Mouse (Mus musculus) C2C12 (cell line): ENCODE results near the gene Tsr3. TPM values are rescaled to one million over a fixed set of nuclear protein-coding genes. Genes with fewer than 3 reads are reported as not detected.

Experiments
- H3K27me3 ChIP-seq: one replicate; pipeline ENCODE4 v1.6.1; 2011; ENCODE audit not compliant: control insufficient read depth, insufficient read depth, insufficient read length
- H3K36me3 ChIP-seq: one replicate; pipeline ENCODE4 v1.6.1; 2011; ENCODE audit not compliant: control insufficient read depth, insufficient read depth
- H3K4me3 ChIP-seq: one replicate; pipeline ENCODE4 v1.5.1; 2011; ENCODE audit warnings: mild to moderate bottlenecking, control low read depth; ENCODE audit not compliant: poor library complexity, insufficient read depth, severe bottlenecking
- H3K79me2 ChIP-seq: one replicate; pipeline ENCODE4 v1.6.1; 2011; ENCODE audit not compliant: control insufficient read depth, insufficient read depth
- H3K79me3 ChIP-seq: one replicate; pipeline ENCODE4 v1.6.1; 2011; ENCODE audit warnings: low read depth, control low read depth
- H3ac ChIP-seq: one replicate; pipeline ENCODE3; 2011; ENCODE audit warnings: low read depth; ENCODE audit not compliant: control insufficient read depth, insufficient read length
- CEBPB ChIP-seq: IDR thresholded peaks from one replicate; pipeline ENCODE4 v1.6.1; 2011; ENCODE audit warnings: low read depth, mild to moderate bottlenecking, control low read depth, moderate library complexity
- CTCF ChIP-seq: IDR thresholded peaks from one replicate; pipeline ENCODE4 v1.5.1; 2011; ENCODE audit not compliant: control insufficient read depth, insufficient read depth, insufficient read length
- FOSL1 ChIP-seq: IDR thresholded peaks from one replicate; pipeline ENCODE4 v1.8.0; 2011; ENCODE audit warnings: mild to moderate bottlenecking, low read length; ENCODE audit not compliant: poor library complexity, insufficient read depth, severe bottlenecking
- MAX ChIP-seq: IDR thresholded peaks from one replicate; pipeline ENCODE4 v1.6.1; 2011; ENCODE audit warnings: mild to moderate bottlenecking, control low read depth
- MYOD1 ChIP-seq: IDR thresholded peaks from one replicate; pipeline ENCODE4 v1.6.1; 2011; ENCODE audit warnings: low read depth; ENCODE audit not compliant: control insufficient read depth, insufficient read length
- MYOG ChIP-seq: IDR thresholded peaks from one replicate; pipeline ENCODE4 v1.6.1; 2011; ENCODE audit not compliant: control insufficient read depth, insufficient read length; ENCODE audit errors: extremely low read depth
- USF1 ChIP-seq: IDR thresholded peaks from one replicate; pipeline ENCODE4 v1.6.1; 2011; ENCODE audit warnings: low read depth, mild to moderate bottlenecking, control low read depth, moderate library complexity
- polyA plus RNA-seq: library from polyadenylated mRNA; unstranded; fragments of >200 nt; fragmentation: generic; extraction: Trizol; gene quantifications from one replicate; pipeline ENCODE4 v1.2.1, GENCODE M21; 2012; ENCODE audit warnings: missing spikeins

Tsr3 gene
- polyA plus RNA-seq, 1 experiment, result 39.3 TPM

DNA sequence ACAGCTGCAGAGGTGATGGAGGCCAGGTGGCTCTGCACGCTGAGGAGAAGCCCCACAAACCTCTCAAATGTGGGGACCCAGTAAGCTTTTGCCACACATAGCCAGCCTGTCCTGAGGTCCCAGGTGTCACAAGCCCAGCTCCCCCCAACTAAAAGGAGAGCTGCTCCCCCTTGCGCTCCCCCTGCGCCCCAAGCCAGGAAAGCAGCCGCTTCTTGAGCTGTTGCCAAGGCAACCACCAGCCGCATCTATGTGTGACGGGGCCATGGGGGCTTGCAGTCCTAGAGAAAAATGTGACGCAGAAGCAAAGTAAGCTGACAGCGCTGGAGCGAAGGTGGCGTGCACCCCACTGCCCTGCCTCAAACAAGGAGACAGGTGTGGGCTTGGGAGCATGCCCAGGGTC, 13.8 kb downstream of the Tsr3 start:
- no peak overlapping the region for H3ac ChIP-seq
- H3K36me3 ChIP-seq, result no peaks in the 10 kb centered on the region
- TF ChIP-seq MYOD1, result no peak
- TF ChIP-seq MYOG, result no peak
- no peak for TF ChIP-seq MAX
- TF ChIP-seq CEBPB, result no peak
- TF ChIP-seq USF1, result no peak
- no peak for TF ChIP-seq FOSL1
- no peak for TF ChIP-seq CTCF
- H3K79me2 ChIP-seq, result no peaks in the 10 kb centered on the region
- H3K4me3 ChIP-seq, result no peak overlapping the region
- H3K27me3 ChIP-seq, result peaks cover 53% of the 10 kb centered on the region
- no peaks in the 10 kb centered on the region for H3K79me3 ChIP-seq

DNA sequence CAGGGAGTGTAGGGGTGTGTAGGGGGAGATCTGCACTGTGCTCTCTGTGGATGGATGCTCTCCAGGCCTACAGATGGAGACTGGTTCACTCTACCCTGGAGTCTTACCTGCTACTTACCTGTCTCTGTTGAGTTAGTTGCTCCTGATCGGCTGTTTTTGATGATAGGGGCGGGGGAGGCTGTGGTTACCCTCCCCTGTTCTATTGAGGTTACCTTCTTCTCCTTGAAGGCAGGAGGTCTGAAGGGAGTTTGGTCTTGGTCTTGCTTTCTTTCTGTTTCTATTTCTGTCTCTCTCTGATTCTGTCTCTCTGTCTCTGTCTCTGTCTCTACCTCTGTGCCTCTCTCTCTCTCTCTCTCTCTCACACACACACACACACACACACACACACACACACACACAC, 15.1 kb downstream of the Tsr3 start:
- Histone ChIP-seq H3ac (no peak overlapping the region), H3K27me3 (peaks cover 51% of the 10 kb centered on the region), H3K36me3 (peaks cover under 1% of the 10 kb centered on the region), H3K4me3 (no peak overlapping the region), H3K79me2 (no peaks in the 10 kb centered on the region), H3K79me3 (no peaks in the 10 kb centered on the region)
- no peak for TF ChIP-seq USF1
- no peak for TF ChIP-seq CEBPB
- no peak for TF ChIP-seq MYOD1
- TF ChIP-seq MYOG, result no peak
- no peak for TF ChIP-seq MAX
- no peak for TF ChIP-seq CTCF
- TF ChIP-seq FOSL1, result no peak

DNA sequence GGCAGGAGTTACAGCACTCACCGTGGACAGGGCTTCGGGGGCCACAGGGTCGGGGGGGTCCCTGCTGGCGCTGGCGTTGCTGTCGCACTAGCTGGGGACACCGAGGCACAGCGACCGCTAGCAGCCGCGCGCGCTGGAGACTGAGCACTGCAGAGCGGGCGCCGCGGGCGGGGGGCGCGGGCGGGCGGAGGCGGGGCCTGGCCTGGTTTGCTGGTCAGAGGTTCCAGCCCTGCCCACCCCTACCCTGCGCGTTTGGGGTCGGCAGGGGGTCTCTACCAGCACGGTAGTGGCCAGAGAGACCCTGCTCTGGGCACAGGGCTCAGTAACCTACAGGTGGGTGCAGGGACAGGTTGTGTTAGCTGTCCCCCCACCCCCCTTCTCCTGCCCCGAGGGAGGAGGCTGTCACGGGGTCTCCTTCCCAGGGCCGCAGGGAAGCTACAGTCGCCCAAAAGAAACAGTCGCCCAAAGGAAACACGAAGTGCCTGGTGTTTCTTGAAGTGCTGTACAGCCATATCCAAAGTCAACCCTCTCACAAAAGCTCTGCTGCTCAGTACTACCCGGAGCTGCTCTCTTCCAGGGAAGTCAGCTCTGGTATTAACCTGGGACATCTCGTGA, 16.3 kb downstream of the Tsr3 start, which contains the start of gene Baiap3:
Gene Baiap3 (minus strand): TSS at position 225 of the 615 bp plus-strand sequence.
- no peak for TF ChIP-seq USF1
- no peak for TF ChIP-seq FOSL1
- no peak for TF ChIP-seq CEBPB
- no peak for TF ChIP-seq MYOD1
- no peak for TF ChIP-seq MYOG
- no peak for TF ChIP-seq MAX
- no peak for TF ChIP-seq CTCF
- no peak within 1 kb of the TSS for H3K4me3 ChIP-seq
- H3K27me3 ChIP-seq, result peaks cover 41% of the 10 kb centered on the region
- H3K79me2 ChIP-seq, result no peaks in the 10 kb centered on the region
- no peaks in the 10 kb centered on the region for H3K79me3 ChIP-seq
- H3K36me3 ChIP-seq, result peaks cover 4% of the 10 kb centered on the region
- H3ac ChIP-seq, result no peak within 1 kb of the TSS

DNA sequence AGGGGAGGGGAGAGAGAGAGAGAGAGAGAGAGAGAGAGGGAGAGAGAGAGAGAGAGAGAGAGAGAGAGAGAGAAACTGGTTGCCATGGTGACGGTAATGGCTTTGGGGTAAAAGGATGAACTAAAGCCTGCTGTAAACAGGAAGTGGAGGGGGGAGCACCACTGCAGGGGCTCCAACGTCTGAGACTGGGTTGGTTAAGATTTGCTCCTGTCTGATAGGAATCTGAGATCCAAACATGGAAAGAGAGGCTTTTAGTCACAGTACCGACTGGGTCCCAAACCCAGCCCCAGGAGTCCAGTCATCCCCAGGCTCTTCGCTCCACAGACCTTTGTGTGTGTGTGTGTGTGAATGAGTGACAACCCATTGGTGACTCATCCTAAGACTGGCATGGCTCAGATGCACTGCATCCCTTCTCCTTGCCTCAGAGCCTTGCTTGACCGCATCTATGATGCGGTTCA, 17.9 kb downstream of the Tsr3 start:
- Histone ChIP-seq H3ac (no peak overlapping the region), H3K27me3 (peaks cover 28% of the 10 kb centered on the region), H3K36me3 (peaks cover 10% of the 10 kb centered on the region), H3K79me2 (no peaks in the 10 kb centered on the region), H3K4me3 (no peak overlapping the region), H3K79me3 (no peaks in the 10 kb centered on the region)
- TF ChIP-seq USF1, result no peak
- no peak for TF ChIP-seq MYOD1
- TF ChIP-seq CEBPB, result no peak

DNA sequence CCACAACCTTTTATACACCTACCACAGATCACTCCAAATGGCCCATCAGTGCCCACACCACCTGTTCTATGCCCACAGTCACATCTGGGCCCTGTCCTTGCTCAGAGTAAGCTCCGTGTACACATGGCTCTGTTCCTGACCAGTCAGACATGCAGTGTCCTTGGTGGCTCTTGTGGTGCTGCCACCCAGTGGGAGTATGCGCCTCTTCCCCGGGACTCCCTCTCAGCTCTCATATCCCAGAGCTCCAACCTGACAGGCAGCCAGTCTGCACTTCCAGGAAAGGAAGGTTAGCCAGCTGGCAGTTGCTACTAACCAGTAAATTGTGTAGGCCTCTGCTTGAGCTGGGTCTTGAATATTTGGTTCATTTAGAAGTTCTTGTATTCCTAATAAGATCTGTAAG, 24.5 kb downstream of the Tsr3 start:
- Histone ChIP-seq H3ac (no peak overlapping the region), H3K27me3 (no peaks in the 10 kb centered on the region), H3K79me3 (peaks cover 39% of the 10 kb centered on the region), H3K36me3 (peaks cover 73% of the 10 kb centered on the region), H3K4me3 (no peak overlapping the region), H3K79me2 (peaks cover 50% of the 10 kb centered on the region)
- TF ChIP-seq CTCF, result no peak
- no peak for TF ChIP-seq MAX
- TF ChIP-seq CEBPB, result no peak
- no peak for TF ChIP-seq MYOD1
- TF ChIP-seq FOSL1, result no peak
- no peak for TF ChIP-seq USF1
- no peak for TF ChIP-seq MYOG
